Mouse (Mus musculus) liver, adult 2 months (tissue): ENCODE measurements around the gene Pabpn1.

ENCODE experiments used
- CTCF ChIP-seq: fragments of 200-500 bp; IDR thresholded peaks from 2 replicates; pipeline ENCODE4 v1.5.1; 2011; ENCODE audit warnings: low read depth, low read length, control low read depth
- POLR2A ChIP-seq: fragments of 200-500 bp; IDR thresholded peaks from 2 replicates; pipeline ENCODE4 v1.6.1; 2011; ENCODE audit warnings: low read length, control low read depth; ENCODE audit not compliant: insufficient read depth; ENCODE audit errors: extremely low read depth

DNA sequence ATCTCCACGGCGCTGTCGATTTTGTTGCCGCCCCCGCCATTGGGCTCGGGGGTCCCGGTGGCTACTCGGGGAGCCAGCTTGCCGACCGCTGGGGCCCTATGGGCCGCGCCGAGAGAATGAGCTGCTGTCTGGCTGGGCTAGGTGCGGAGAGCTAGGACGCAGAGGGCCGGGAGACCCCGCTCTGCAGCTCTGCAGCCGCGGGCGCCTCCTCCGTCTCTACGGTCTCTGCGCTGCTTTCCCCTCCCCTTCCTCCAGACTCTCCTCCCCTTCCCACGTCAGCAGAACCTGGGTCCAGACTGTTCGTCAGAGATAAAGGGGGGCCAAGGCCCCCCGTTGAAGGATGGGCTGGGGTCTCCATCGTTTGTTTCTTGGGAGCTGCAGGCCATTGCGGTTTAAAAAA is 20.6 kb downstream of the Pabpn1 start, which contains the start of gene Slc22a17:
- no peak for TF ChIP-seq CTCF
- 0 out of 2 replicates have a peak, but pooled peaks have one; percentile 21 for TF ChIP-seq POLR2A
